Mouse (Mus musculus): Measurements from ENCODE around the gene Pkm.

Gene Pkm

DNA sequence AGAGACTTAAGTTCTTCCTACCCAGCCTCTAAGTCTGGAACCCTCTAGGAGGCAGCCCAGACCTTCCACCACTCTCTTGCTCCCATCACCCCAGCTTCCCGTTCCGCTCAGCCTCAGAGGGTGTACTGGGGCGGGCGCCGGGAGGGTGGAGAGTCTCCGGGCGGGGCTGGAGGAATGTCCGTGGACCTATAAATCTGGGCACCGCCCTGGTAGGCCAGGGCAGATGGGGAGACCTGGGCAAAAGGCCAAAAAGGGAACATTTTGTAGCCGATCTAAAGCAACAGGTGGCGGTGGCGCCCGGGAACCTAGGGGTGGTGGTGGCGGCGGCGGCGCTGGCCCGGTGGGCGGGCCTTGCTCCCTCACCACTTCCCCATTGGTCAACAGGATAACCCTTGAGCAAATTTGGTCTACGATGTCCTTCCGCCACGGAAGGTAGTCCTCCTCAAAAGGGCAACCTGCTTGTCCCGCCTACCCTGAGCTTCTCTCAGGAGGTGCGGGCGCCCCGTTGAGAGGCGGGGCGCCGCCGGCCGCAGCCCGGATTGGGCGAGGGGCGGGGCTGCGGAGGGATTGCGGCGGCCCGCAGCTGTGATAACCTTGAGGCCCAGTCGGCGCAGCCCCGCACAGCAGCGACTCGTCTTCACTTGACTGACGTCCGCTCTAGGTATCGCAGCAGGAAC lies at the start of gene Pkm:
TSS of gene Pkm (plus strand) at position 411 of the 677 bp plus-strand sequence.
- DNase-seq: peak; percentile 94

DNA sequence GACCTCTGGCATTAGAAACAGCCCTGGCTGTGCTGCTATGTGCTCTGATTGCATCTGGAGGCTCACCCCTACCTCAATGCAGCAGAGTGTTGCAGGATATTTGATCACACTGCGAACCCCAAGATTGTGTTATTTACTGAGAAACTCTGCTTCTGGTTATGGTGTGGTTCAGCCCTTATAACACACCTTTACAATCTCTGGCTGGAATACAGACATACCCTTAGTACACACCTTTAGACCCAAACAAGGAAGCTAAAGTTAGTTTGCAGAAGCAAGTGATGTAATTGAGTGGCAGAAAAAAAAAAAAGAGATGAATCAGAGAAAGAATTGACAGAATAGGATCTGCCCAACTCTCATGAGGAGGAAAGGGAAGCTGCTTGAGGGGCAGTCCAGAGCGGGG lies 45.2 kb upstream of the Pkm start:
- DNase-seq: no peak

DNA sequence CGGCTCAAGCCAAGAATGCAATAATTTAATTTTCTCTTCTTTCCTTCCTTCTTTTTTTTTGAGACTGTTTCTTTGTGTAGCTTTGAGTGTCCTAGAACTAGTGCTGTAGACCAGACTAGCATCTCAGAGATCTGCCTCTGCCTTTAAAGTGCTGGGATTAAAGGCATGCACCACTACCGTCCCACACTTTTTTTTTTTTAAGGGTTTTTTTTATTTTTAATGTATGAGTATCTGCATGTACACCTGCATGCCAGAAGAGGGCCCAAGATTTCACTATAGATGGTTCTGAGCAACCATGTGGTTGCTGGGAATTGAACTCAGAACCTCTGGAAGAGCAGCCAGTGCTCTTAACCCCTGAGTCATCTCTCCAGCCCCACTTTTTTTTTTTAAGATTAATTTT lies 40.4 kb upstream of the Pkm start:
- DNase-seq: no peak

DNA sequence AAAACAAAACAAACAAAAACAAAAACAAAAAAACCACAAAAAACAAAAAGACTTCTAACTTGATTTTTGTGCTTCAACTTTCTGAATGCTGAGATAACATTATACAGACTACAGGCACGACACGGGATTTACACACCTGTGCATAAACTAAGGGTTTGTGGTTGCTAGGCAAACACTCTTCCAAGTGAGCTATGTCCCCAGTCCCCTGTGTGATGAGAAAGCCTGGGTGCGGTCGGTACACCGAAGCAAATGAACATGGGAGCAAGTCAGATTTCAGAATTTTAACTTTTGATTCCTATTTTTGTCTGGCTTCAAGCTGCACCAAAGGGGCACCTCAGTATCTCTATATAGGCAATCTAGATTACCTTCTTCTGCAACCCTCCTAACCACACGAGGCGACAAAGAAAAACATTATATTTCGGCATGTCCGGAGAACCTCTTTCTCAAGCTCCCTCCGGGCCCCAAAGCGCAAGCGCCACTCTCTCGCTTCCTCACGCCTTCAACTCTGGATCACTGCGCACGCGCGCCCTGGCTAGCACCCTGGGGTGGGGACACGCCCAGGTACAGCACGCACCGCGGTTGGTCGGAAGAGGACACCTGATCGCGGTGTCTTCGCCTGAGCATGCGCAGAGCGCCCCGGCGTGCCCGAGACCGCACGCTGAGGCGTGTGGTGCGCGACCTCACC lies 39.4 kb upstream of the Pkm start, which contains the start of gene Parp6:
TSS of gene Parp6 (plus strand) at position 663 of the 685 bp plus-strand sequence.
- DNase-seq: peak; percentile 100

DNA sequence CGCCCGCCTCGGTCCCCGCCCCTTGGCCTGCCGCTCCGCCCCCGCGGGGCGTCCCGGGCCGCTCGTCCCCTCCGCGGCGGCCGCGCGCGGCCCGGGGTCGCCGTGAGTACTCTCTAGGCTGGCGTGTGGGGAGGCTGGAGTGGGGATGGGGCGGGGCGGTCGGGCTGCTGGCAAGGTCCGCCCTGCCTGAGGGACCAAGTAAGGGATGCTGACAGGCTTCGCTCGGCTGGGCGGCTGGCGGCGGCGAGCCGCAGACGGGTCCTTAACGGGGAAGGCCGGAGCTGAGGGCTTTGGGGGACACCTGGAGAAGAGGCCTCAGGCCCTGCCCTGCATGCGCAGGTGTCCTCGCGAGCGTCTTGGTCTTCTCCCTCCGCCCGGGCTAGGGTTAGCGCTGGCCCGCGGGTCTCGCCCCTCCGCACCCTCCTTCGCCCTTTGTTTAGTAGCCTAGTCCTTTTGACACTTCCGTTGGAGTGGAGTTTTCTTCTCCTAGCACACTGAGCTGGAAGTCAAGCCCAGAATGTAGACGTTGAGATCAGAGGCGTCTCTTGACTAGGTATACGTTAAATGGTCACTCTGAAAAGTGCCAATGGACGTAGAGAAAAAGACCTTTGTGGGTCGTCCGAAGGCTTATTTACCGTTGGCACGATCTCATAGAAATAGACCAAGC lies 38.7 kb upstream of the Pkm start:
- no peak for DNase-seq

DNA sequence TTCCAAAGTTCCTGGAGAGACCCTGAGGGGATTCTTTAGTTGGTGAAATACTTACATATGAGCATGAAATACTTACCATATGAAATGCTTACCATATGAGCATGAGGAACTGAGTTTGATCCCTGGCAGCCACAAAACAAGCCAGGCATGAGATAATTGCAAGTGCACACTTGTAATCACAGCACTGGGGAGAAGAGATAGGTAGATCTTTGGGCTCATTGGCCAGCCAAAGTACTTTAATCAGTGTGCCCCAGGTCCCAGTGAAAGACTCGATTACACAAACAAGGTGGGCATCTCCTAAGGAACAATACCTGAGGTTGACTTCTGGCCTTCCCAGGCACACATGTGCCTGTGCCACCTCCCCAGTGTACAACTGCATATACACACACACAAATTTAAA lies 17.8 kb upstream of the Pkm start:
- DNase-seq: no peak

DNA sequence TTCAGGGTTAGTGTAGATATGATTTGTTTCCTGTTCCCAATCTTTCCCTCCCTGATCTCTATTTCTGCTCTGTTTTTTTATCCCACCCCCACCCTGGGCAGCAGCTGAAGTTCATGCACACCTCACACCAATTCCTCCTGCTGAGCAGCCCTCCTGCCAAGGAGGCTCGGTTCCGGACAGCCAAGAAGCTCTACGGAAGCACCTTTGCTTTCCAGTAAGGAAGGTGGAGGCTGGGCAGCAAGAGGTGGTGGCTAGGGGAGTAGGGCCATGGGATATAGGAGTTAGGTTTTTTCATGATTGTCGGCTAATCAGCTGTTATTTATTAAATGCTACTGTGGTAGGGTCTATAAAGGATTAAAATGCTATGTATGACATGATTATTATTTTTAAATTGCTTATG lies 16.2 kb upstream of the Pkm start:
- no peak for DNase-seq

DNA sequence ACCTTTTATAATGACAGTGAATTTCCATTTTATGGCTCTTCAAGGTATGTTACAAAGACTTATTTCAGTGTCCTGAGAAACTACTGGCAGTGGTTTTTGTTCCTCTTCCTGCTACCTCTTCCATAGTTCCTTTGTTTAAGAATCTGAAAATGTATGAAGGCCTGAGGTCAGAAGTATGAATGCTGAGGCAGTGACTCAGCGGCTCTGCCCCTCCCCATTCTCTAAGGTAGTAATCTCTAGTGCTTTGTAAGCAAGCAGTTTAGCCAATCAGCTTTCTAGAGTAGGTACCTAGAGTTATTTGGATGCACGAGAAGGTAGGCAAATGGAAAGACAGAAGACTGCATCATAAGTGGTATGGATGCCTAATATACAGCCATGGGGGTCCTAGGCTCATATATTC lies 14.8 kb upstream of the Pkm start:
- no peak for DNase-seq

DNA sequence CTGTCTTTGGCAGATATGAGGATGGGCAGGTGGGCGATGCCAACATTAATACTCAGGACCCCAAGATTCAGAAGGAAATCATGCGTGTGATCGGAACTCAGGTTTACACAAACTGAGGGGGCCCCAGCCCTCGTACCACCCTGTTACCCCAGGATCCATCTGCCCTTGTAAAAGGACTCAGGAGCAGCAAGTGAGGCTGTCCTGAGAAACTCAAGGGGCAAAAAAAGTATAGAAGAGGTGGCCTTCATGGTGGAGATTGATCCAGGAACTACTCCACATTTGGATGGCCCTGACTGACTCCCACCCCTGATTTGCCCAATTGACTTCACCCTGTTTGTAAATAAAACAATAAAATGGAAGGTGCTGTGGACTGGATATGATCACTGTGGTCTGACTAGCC lies 6.3 kb upstream of the Pkm start:
- DNase-seq: no peak

DNA sequence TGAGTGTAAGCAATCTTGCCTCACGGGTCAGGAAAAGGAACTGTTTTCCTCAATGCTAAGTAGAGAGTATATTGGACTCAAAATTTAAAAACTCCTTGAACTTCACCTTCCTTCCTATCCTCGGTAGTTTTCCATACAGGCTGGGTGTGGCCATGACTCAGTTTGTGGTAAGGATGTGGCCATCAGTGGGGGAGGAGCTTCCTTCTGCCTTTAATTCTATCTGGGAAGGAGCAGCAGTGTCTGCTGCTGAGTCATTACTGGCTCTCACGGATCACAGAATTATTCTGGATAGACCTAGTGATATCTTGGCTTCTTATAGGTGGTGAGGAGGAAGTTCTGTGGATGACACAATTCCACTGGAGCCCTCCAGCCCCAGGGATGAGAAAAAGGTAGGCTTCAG lies 2.8 kb upstream of the Pkm start:
- DNase-seq: no peak

DNA sequence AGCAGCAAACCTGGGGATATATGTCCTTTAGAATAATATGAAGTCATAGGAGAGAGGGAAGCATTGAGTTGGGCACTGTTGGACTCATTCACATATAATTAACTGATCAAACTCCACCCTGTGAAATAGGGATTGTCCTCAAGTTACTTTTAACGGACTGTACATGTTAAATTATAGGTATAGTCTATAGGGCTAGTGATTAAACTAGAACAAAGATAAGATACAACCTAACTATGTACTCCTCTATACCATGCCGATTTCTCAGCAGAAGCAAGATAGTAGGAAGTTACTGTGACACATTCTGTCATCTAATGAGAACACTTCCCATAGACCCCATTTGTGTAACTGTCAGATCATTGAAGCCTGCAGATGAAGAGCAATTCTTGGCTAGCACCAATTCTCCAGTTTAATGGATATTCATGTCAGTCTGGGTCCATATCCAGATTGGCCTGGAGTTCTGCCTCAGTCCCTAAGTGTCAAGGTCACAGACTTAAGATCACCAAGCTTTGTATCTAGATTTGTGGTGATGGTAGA lies 1.7 kb upstream of the Pkm start:
- DNase-seq: no peak

DNA sequence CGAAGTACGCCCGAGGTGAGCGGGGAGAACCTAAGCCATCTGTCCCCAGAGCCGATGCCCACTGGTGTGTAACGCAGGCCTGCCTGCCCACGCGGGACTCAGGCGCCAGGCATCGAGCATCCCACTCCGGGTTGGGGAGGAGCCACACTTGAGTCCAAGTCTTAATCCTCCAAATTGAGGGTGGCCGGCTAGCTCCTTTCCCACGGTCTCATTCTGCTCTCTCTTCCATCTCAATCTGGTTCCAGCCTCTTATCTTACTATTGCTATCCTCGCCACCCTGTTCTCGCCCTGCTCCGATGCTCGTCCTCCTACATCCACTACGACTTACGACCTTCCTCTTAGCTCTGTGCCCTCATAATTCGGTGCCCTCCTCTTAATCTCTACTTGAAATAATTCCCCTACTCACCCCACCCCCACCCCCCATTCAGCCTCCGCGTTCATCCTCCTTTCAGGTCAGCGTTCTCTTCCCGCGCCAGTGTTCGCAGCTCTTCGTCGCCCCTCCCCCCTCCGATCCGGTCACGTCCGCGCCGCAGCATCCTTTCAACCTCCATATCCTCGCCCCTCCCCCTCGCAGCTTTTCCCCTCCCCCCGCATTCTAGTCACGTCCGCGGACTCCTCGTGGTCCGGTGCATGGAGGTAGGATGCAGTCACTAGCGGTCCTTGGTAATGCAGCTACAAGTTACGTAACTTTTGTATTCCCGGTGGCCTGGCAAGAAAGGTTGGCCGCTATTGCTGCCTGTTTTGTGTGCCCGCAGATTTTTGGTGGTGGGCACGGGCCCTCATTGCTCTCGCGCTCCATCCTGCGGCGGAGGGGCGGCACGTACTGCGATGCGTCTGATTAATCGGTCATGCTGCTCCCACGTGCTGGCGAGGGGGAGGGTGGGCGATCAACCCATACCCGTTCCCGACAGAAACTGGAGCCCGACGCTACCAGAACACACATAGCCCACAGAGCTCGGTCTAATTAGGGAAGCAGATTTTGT lies 758 bp downstream of the Pkm start:
- peak; percentile 84 for DNase-seq

DNA sequence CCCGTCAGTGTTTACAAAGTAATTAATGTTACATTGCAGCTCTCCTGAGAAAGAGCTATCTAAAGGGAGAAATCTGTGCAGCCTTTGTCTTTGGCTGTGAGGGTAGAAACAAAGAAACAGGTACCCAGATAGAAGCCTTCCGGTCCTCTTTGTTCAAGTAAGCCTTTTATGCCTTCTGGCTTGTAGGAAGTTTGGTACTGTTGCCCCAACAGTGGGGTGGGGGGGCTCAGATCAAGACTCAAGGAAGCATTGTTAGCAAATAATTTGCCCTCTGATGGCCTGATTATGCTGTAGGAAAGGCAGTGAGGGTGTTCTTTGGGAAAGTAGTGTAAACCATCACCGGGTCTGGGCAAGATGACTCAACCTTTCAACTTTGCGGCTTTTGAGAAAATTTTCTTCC lies 2.0 kb downstream of the Pkm start:
- DNase-seq: no peak

DNA sequence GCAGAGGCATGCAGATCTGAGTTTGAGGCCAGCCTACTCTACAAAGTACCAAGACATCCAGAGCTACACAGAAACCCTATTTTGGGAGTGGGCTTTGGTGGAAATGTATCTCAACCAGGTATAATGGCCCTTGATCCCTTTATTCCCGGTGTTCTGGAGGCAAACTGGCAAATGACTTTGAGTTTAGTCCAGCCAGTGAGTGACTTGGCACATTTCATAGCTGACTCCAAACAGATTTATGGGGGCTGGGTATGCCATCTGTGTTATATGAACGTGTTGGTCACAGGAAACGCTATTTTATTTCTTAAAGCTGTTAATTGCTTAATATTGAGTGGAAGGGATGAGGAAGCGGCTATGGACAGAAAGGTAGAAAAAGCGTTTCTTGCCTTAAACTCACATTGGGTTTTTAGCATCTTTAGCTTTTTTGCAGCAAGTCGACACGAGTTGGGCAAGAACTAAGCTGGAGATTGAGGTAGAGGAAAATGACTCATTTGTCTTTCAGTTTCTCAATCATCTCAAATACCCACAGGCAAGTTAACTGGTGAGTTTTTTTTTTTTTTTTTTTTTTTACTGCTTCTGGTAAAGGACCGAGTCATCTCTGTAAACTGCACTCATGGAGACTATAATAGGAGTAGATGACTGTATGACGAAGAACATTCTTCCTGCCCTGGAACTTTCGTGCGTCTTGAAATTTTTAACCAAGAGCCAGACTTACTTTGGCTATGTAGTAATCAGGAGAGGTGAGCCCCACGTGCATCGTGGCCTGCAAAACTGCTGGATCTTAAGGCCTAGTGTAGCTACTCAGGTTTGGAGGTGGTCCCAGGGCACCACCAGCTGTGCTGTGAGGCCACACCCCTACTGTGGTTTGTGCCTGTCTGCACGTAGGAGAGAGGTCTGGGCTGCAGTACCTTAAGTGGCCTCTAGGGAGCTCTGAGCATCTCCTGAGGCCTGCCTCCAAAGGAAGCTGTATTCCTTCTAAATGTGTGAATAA lies 3.2 kb downstream of the Pkm start:
- DNase-seq: peak; percentile 74

DNA sequence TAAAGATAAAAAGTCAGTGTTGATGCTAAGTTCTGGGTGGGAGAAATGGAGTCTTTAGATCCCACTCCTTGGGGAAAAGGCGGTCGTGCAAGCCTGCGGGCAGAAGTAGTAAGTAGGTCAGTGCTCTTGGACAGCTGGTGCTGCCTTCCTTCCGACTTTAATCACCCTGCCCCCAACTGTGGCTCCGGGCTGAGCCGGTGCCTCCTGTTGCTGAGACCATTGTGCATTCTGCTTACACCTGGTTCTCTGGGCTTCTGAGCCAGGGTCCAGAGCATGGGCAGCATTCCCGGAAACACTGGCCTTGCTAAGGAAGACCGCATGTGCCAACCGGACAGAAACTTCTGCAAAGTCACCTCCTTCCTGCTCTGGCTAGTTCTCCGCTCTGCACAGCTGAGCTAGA lies 4.3 kb downstream of the Pkm start:
- no peak for DNase-seq

DNA sequence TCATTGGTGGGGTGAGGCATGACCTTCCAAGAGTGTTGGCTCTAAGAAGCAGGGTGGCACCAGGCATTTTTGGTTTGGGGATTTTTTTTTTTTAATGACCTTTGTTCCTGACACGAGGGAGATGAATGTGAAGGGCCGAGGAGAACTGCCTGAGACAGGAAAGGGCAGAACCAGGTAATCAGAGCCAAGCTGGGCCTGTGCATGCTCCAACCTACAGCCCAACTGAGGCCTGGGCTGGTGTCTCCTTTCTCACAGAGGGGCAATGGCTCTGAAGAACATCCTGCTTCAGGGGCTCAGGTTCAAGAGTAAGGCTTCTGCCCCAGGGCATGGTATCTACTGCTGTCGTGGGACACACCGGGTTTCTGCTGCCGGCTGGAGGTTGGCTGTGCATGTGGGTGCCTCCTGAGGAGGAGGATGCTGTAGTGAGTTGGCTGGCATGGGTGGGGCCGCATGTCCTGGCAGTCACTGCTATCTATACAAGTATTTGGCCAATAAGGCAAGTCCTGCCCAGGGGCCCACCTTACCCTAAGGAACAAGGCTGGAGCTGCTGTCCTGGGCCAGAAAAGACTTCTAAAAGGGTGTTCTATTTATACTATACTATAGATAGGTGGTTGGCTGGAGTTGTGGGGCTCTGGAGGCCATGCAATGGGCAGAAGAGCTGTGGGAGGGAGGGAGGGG lies 5.3 kb downstream of the Pkm start:
- no peak for DNase-seq

DNA sequence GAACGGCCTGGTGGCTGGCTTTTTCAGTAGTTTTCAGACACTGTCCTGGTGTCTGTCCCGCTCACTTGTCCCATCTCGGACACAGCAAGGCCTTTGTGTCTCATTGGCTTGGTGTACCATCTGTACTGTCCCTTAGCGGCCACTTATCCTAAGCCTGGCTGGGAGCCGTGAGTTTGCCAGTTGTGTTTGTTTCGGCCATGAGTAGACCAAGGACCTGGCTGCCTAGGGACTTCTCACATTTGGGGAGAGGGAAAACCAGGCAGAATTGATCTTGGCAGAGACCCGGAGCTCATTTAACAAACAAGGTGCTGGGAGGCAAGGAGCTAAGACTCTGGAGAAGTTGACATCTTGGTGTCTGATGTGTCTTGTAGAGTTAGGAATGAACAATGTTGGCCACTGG lies 7.1 kb downstream of the Pkm start:
- no peak for DNase-seq

DNA sequence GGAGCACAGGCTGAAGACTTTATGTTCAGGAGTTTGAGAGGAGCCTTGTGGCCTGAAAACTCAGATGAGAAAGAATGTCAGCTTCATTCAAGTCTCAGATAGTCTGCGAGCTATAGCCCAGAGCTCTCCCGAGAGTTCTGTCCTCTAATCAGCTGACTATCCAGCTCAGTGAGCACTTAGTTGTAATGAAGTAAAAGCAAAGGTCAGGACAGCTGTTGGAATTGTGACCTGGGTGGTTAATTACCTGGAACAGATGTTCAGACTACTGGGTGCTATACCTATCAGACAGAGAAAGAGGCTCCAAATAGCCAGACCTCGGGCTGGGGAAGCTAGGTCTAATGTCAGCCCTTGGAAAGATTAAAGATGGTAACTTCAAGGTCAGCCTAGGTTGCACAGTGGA lies 7.8 kb downstream of the Pkm start:
- no peak for DNase-seq

DNA sequence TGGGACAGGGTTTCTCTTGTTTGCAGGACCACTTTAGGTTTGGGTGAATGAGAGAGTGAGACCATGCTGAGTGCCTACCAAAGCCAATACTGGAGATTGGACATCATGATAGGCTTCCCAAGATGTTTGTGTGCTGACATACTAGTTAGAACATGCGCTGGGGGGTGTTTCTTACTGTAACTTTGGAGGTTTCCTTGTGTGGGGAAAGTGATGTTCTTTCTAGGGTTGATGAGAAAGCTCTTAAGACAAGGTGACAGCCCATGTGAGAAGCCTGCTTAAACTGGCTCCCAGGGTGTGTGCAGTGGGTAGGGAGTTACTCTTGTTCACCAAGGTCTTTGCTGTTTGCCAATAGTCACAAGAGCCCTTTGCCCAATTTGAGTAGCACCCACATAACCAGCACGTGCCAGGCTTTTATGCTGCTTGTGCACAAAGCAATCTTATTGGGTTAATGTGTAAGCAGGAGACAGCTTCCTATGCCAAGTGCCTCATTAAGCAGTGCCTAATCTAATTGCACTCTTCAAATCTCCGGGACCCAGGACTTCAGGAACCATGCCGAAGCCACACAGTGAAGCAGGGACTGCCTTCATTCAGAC lies 8.6 kb downstream of the Pkm start:
- DNase-seq: no peak

DNA sequence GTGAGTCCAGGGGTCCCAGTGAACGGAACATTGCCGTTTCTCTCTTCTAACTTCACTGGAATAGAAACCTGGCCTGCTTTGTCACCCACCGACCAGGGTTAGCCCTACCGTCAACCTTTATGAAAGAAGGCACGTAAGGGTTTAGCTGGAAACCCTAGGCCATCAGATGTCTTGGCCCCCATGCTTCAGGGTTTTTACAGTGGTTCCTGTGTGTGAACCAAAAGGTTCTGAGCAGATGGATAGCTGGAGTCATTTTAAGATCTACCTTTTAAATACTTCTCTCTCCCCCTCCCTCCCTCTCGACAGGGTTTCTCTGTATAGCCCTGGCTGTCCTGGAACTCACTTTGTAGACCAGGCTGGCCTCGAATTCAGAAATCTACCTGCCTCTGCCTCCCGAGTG lies 9.8 kb downstream of the Pkm start:
- no peak for DNase-seq

DNA sequence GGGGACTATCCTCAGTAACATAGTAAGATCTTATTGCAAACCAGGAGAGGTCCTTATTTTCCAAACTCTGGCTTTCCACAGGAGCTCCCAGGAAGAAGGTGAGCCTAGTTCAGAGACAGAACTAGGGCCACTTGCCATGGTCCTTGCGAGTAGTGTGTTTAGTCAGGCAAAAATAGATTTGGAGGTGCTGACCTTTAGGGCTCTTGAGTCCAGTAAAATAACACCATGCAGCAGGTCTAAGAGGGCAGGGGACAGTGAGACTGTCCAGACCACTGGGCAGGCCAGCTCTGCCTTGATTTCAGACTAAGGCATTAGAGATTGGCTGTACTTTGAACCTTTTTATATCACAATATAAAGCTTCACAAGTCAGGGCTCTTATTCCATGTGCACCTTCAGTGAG lies 10.6 kb downstream of the Pkm start:
- no peak for DNase-seq

Data from right cerebral cortex, postnatal 25 days (tissue).